Mouse (Mus musculus) neutrophil, adult 5-6 weeks (primary cell): Measurements from ENCODE around the gene Wnt10a. TPM values are rescaled to one million over a fixed set of nuclear protein-coding genes. Genes with fewer than 3 reads are reported as not detected.

Source experiments
- ATAC-seq: fragments of 151-379, 151-347 bp; 2 replicates; pipeline ENCODE4 v1.8.0; 2017; ENCODE audit warnings: mild to moderate bottlenecking, moderate TSS enrichment; ENCODE audit not compliant: insufficient number of reproducible peaks, poor library complexity, low FRiP score, severe bottlenecking; ENCODE audit errors: extremely low read depth
- total RNA-seq: library from RNA; stranded (forward); fragments of 200-1000 nt; gene quantifications from 2 replicates; pipeline ENCODE4 v1.2.3, GENCODE M21; 2017

The Wnt10a gene
- total RNA-seq: not detected in 2 replicates

GRCm38 (mm10) chr1:74791249-74791648 lies at the start of gene Wnt10a:
Gene Wnt10a, plus strand, starts transcription at chr1:74791516.
- peak; percentile 16; the same call in 1 of the 2 replicates for ATAC-seq

- no peak for ATAC-seq
These were observed 44.0 kb upstream of the Wnt10a start for GRCm38 (mm10) chr1:74747335-74747734.

- ATAC-seq: peak; percentile 46; the same call in 1 of the 2 replicates
These were observed 42.6 kb upstream of the Wnt10a start, which contains the start of gene Prkag3 for GRCm38 (mm10) chr1:74748643-74749271. Gene Prkag3, minus strand, starts transcription at chr1:74749221.

DNA sequence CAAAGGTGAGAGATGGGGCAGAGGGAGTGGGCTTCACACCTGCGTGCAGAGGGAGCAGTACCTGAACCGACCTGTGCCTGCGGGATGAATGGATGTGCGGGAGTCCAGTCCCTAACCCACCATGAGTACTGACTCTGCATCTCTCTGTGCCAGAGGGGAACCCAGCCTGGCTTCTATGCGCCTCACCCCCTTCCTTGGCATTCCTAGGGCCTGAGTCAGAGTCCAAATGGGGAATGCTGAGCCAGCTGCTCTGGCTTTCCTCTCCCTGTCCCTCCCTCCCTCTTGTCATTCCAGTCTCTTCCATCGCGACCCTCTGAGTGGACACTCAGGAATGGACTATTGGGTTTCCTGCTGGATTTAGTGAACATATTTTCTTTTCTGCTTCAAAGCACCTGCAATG lies 42.0 kb upstream of the Wnt10a start:
- ATAC-seq: no peak

DNA sequence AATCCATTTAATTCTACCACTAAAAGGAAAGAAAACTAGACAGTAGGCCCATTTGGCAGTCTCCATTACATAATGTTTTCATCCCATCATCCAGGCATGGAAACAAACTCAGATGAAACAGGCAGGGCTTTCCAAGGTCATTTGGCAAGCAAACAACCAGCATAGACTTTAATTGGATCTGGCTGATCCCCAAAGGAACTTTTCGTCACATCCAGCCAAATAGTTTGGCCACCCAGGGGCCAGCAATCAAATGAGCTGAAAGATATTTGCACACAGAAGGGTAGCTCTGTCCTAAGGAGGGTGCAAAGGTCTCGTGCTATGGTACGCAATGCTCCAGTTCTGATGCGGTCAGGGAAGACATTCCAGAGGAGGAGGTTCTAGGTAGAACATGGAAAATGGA lies 40.6 kb upstream of the Wnt10a start:
- ATAC-seq: no peak

DNA sequence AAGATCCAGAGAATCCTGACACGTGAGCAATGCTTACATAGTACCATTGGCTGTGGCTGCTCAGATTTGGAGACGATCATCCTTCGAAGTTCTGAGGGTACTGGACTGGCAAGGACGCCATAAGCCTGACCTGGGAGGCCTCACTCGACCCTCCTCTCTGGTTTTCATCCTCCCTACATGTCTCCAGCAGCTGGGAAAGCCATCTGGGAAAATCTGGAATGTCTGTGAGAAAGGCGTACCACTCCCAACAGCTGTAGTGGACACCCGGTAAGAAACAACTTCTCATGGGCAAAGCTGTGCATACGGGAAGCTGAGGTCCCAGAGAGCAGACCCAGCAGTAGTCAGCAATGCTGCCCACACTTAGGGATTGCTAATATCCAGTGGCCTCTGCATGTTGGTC lies 39.2 kb upstream of the Wnt10a start:
- ATAC-seq: no peak

GRCm38 (mm10) chr1:74752833-74753232 lies 38.5 kb upstream of the Wnt10a start:
- no peak for ATAC-seq

GRCm38 (mm10) chr1:74753266-74753974 lies 37.9 kb upstream of the Wnt10a start:
- ATAC-seq: no peak

DNA sequence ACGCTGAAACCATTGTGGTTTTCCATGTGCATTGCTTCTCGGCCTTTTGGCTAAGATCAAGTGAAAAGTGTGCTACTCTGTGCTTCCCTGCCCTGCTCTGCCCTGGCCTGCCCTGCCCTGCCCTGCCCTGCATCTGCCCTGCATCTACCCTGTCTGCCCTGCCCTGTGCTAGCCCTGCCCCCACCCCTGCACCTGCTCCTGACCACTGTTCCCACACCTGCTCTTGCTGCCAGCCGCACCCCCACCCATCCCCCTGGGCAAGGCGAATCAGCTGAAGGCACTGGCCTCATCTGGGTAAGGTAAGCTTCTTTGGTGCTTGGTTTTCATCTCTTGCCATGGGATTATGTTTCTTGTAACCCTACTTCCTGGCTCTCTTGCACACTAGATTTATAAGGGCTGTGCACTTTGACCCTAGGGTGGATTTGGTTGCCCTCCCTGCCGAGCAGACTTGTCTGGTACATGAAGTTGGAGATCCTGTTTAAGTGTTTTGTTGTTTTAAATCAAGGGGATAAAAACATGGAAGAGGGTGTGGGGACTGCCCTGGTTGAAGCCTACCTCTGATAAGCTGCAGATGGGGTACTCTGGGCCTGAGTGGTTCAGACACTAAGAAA lies 37.0 kb upstream of the Wnt10a start:
- ATAC-seq: no peak

DNA sequence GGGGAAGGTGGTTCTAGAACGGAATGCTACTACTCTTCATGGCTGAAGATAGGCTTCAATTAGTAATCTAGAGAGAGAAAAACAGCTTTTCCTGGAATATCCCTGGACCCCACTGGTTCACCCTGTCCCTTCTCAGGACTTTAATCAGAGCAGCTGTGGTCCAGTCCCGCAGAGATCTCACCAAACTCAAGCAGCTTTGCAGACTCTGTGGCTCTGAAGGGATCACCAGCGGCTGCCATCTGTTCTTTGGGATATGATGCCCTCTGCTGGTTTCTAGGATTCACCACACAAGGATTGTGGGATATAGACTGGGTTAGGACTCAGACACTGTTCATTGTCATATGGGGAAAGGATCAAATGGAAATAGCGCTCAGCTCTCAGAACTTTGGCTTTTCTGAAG lies 31.5 kb upstream of the Wnt10a start:
- ATAC-seq: no peak

DNA sequence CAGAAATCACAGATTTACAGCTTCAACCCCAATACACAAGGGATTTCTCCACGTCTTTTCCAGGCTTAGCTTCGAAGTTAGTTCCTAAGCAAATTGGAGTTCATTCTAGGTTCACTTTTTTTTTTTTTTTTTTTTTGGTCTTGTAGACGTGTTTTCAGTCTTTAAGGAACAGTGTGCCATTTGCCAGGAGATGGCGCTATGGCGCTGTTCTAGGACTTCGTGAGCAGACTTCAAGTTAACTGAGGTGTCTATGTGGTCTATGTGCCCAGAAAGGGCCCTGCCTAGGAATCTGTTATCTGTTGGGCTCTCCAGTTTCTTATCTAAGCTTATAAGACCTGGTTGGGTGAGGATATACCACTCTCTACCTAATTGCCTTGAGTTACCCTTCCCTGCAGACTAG lies 28.2 kb upstream of the Wnt10a start:
- no peak for ATAC-seq

DNA sequence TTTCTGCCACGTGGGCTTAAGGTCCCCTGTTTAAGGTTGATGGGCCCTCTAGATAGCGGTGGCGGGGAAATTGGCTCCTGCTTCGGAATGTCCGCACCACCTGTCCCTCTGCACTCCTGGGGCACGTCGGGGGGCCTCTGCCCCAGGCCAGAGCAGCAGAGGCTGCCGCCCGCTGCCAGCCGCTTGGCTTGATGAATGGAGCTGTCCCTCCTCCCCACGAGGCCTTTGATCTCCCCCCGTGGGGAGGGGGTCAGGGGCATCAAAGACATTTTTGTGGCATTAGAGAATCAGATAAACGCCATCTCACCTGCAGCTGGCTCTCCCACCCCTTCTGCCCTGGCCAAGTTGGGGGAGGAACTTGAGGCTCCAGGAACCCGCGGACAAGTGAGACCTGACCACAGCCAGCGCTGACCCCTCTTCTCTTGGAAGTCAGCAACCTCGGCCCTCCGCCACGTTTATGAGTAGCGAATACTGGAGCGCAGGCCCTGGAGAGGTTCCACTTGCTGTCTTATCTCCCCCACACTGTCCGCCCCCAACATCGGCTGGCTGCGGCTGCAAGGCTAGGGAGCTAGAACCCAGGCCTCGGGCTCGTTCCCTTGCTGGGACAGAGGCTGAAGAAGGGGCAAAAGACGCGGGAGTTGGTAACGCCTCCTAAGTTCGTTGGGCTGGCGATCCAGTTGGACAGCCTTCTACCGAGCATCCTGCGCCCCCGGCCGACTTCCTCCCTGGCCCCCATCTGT lies 20.4 kb upstream of the Wnt10a start:
- no peak for ATAC-seq

GRCm38 (mm10) chr1:74771467-74771844 lies 19.9 kb upstream of the Wnt10a start:
- no peak for ATAC-seq

GRCm38 (mm10) chr1:74771845-74771930 lies 19.6 kb upstream of the Wnt10a start, which contains the start of gene Wnt6:
Gene Wnt6, plus strand, starts transcription at chr1:74771892.
- no peak for ATAC-seq

DNA sequence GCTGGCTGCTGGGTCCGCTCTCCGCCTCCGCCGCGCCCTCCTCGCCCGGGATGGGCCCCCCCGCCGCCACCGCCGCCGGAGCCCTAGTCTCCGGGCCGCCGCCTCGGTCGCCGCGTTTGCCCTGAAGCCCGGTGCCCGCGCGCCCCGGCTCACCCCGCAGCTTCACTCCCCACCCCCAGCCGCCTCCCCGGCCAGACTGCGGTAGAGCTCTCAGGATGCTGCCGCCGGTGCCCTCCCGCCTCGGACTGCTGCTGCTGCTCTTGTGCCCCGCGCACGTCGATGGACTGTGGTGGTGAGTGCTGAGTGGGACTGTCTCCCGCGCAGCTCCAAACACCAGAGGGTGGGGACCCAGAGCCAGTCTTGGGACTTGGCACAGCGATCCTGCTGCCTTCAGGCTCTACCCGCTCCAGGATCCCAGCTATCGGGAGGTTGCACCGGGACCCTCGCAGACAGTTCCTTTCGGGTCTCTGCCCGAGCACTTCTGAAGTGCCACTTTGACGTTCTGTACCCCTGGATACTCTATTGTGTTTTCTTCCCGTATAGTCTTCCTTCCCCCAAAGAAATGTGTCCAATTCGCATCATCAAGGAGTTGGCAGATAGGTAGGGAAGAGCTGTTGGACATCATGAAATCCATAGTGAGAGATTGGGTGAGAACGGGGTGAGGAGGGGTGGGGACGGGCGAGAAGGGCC lies 19.2 kb upstream of the Wnt10a start:
- no peak for ATAC-seq

DNA sequence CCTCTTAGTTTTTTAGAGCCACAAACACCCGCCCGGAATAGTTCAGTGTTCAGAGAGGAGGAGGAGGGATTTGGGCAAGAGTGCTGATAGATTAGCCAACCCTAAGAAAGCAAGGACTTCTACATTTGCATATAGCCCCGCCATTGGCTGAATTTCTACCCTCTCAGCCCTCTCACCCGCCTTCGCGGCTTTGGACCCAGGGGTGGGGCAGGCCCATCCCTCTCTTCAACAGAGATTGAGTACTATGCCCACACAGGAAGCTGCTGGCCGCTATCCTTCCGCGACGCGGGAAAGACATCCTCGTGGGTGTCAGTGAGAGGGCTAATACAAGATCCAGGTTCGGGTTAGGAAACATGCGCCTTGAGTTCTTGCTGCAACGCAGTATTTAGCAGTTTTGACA lies 18.2 kb upstream of the Wnt10a start:
- ATAC-seq: peak; percentile 2; the same call in 1 of the 2 replicates

DNA sequence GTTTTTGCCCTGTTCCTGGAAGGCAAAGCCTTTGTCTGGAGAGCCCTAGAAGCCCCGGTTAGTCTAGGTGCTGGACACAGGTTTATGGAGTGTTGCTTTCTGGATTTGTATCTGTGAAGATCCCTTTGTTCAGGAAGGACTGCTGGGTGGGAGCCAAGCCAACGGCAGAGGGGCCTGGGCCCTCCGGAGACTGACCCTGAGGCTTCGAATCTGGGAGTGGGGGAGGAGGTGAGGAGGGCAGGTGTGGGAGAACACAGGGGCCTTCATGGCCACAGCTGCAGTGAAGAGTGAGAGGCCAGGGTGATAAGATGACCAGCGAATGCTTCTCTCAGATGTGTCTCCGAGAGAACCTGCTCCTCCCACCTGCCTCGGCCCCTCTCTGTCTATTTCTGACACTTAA lies 17.3 kb upstream of the Wnt10a start:
- ATAC-seq: no peak

- no peak for ATAC-seq
These were observed 15.5 kb upstream of the Wnt10a start for GRCm38 (mm10) chr1:74775816-74776215.

DNA sequence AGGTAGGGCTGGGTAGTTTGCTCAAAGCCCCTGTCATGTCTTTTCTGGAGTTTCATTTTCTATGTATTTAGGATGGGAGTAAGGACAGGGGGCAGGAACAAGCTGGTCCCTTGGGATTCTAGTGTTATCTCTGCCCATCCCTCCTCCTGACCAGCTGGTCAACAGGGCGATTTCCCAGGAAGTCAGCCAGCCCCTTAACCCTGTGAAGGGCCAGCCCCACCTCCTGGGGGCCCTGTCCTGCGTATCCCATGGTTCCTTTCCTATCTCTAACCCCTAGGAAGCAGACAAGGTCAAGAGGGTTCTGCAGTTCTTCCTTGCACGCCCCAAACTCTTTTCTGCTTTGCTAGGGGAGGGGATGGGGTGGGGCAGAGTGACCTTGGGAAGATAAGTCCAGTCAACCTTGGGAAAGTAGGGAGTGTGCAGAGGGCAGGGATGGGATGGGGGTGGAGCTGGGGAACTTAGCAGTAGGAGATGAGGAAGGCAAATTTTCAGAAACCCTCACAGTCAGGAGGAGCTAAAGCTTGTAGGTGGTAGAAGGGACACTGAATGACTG lies 12.3 kb upstream of the Wnt10a start:
- ATAC-seq: no peak
